Mouse (Mus musculus): Measurements from ENCODE around the gene Setd3.

GRCm38 (mm10) chr12:108198447-108198846 lies 19.3 kb upstream of the Setd3 start:
- TF ChIP-seq POLR2A (IDR thresholded peaks at IDR 0.05; ENCODE audit: low read depth, low read length): no peak
- TF ChIP-seq CTCF (IDR thresholded peaks at IDR 0.05; ENCODE audit: borderline replicate concordance, insufficient read depth, low read length): no peak
